Comparison of ENCODE assay signal across 34 mouse cellular contexts in genomic region chr5:43047316-43047715, GRCm38 (mm10).
"Had no signal": no experiment of that assay in that cellular context is flagged by ENCODE, and none has a peak within 500 bp of the region (broad histone marks: within the 10 kb centered on the region; RNA-seq: fewer than 3 reads in every experiment).

No protein-coding gene starts in this region.

- ATAC-seq: hindbrain, embryonic 16.5 days; hindbrain, postnatal 0 days; inflammation-experienced regulatory T-cells, adult 6 months; intestine, embryonic 15.5 days; intestine, embryonic 16.5 days; intestine, postnatal 0 days had no signal

- H3K4me1 ChIP-seq: hindbrain, embryonic 10.5 days; hindbrain, embryonic 12.5 days; hindbrain, embryonic 13.5 days; hindbrain, embryonic 15.5 days; intestine, embryonic 15.5 days; kidney, embryonic 15.5 days had no signal

- H3K27me3 ChIP-seq: heart, embryonic 12.5 days; heart, embryonic 13.5 days; heart, embryonic 15.5 days; hindbrain, embryonic 12.5 days; hindbrain, embryonic 13.5 days; hindbrain, embryonic 15.5 days; intestine, embryonic 15.5 days had no signal

- H3K4me3 ChIP-seq: heart, embryonic 10.5 days; heart, embryonic 12.5 days; heart, embryonic 13.5 days; heart, embryonic 15.5 days; hindbrain, embryonic 10.5 days; hindbrain, embryonic 12.5 days; hindbrain, embryonic 13.5 days; hindbrain, embryonic 15.5 days; intestine, embryonic 15.5 days; kidney, embryonic 15.5 days; layer of hippocampus, adult 2 months; left cerebral cortex, adult 2 months had no signal

- H3K4me2 ChIP-seq: heart, embryonic 12.5 days; heart, embryonic 13.5 days; heart, embryonic 15.5 days; hindbrain, embryonic 12.5 days; hindbrain, embryonic 13.5 days; hindbrain, embryonic 14.5 days; hindbrain, embryonic 15.5 days; intestine, embryonic 15.5 days; kidney, embryonic 15.5 days had no signal

- H3K9me3 ChIP-seq: heart, embryonic 10.5 days; heart, embryonic 12.5 days; heart, embryonic 13.5 days; heart, embryonic 15.5 days; hindbrain, embryonic 10.5 days; hindbrain, embryonic 12.5 days; hindbrain, embryonic 13.5 days; hindbrain, embryonic 15.5 days; intestine, embryonic 15.5 days; kidney, embryonic 15.5 days had no signal

- H3K9ac ChIP-seq: heart, embryonic 12.5 days; heart, embryonic 13.5 days; heart, embryonic 15.5 days; hindbrain, embryonic 12.5 days; hindbrain, embryonic 13.5 days; hindbrain, embryonic 14.5 days; hindbrain, embryonic 15.5 days; intestine, embryonic 15.5 days; kidney, embryonic 15.5 days had no signal

- DNase-seq: heart, postnatal 14 days; heart, postnatal 36 days; heart, postnatal 4 days; kidney, adult 11 months; kidney, adult 18-20 months; kidney, adult 2 months; kidney, adult 8-10 months; kidney, adult 9 months; kidney, postnatal 10 days; kidney, postnatal 14 days; kidney, postnatal 25 days; kidney, postnatal 36 days; kidney, postnatal 4 days; layer of hippocampus, adult 9-11 months; layer of hippocampus, postnatal 36 days had no signal

- H3K27ac ChIP-seq: hindbrain, embryonic 10.5 days; hindbrain, embryonic 12.5 days; hindbrain, embryonic 13.5 days; hindbrain, embryonic 14.5 days; hindbrain, embryonic 15.5 days; hindbrain, postnatal 0 days; intestine, embryonic 15.5 days; kidney, embryonic 15.5 days; kidney, postnatal 0 days; layer of hippocampus, adult 2 months; left cerebral cortex, adult 2 months had no signal

- H3K36me3 ChIP-seq: heart, embryonic 10.5 days; heart, embryonic 12.5 days; heart, embryonic 13.5 days; heart, embryonic 15.5 days; hindbrain, embryonic 10.5 days; hindbrain, embryonic 12.5 days; hindbrain, embryonic 13.5 days; hindbrain, embryonic 15.5 days; intestine, embryonic 15.5 days; kidney, embryonic 15.5 days had no signal
